Mouse (Mus musculus) liver, embryonic 14.5 days (tissue): ENCODE results near the gene Kat8.

Source experiments
- CTCF ChIP-seq: IDR thresholded peaks from 2 replicates; pipeline ENCODE4 v1.5.1; 2016; ENCODE audit warnings: antibody characterized with exemption, low read depth, control low read depth
- EP300 ChIP-seq: IDR thresholded peaks from 2 replicates; pipeline ENCODE4 v1.6.1; 2016; ENCODE audit warnings: antibody characterized with exemption, low read depth

GRCm38 (mm10) chr7:127869149-127869810 is 43.0 kb upstream of the Kat8 start:
- TF ChIP-seq CTCF, result no peak
- TF ChIP-seq EP300, result no peak
